Mouse (Mus musculus) cerebellum, adult 11-12 months (tissue): ENCODE results near the gene Nek2.

ENCODE experiments used
- DNase-seq: peaks from one replicate; pipeline ENCODE4 v3.0.0; 2022

Gene Nek2

GRCm38 (mm10) chr1:191814935-191815334 lies 6.3 kb upstream of the Nek2 start:
- no peak for DNase-seq

- no peak for DNase-seq
Measured at GRCm38 (mm10) chr1:191816596-191816995, 4.6 kb upstream of the Nek2 start.

GRCm38 (mm10) chr1:191817418-191818144 lies 3.7 kb upstream of the Nek2 start:
- DNase-seq: peak; percentile 85

- no peak for DNase-seq
Measured at GRCm38 (mm10) chr1:191818145-191818631, 3.1 kb upstream of the Nek2 start.

- DNase-seq: no peak
Measured at GRCm38 (mm10) chr1:191819026-191819425, 2.2 kb upstream of the Nek2 start.

GRCm38 (mm10) chr1:191820951-191821325 lies 306 bp upstream of the Nek2 start:
- DNase-seq: no peak

GRCm38 (mm10) chr1:191829124-191829523 lies 7.9 kb downstream of the Nek2 start:
- no peak for DNase-seq

GRCm38 (mm10) chr1:191833396-191833795 lies 12.2 kb downstream of the Nek2 start:
- DNase-seq: no peak

GRCm38 (mm10) chr1:191834825-191835224 lies 13.6 kb downstream of the Nek2 start:
- DNase-seq: no peak

GRCm38 (mm10) chr1:191836318-191836985 lies 15.2 kb downstream of the Nek2 start:
- no peak for DNase-seq

- DNase-seq: no peak
Measured at GRCm38 (mm10) chr1:191837691-191838090, 16.4 kb downstream of the Nek2 start.

GRCm38 (mm10) chr1:191838994-191839741 lies 17.9 kb downstream of the Nek2 start:
- no peak for DNase-seq

GRCm38 (mm10) chr1:191840774-191841565 lies 19.7 kb downstream of the Nek2 start:
- no peak for DNase-seq

GRCm38 (mm10) chr1:191842247-191842646 lies 21.0 kb downstream of the Nek2 start:
- DNase-seq: no peak

GRCm38 (mm10) chr1:191846667-191847066 lies 25.4 kb downstream of the Nek2 start:
- DNase-seq: no peak

- no peak for DNase-seq
Measured at GRCm38 (mm10) chr1:191849501-191849900, 28.3 kb downstream of the Nek2 start.

- DNase-seq: no peak
Measured at GRCm38 (mm10) chr1:191853442-191853841, 32.2 kb downstream of the Nek2 start.

- no peak for DNase-seq
Measured at GRCm38 (mm10) chr1:191854716-191855115, 33.5 kb downstream of the Nek2 start.

- no peak for DNase-seq
Measured at GRCm38 (mm10) chr1:191855136-191855878, 34.1 kb downstream of the Nek2 start.

GRCm38 (mm10) chr1:191856886-191857651 lies 35.8 kb downstream of the Nek2 start:
- DNase-seq: no peak

GRCm38 (mm10) chr1:191858136-191858535 lies 36.9 kb downstream of the Nek2 start:
- DNase-seq: no peak
